Mouse (Mus musculus) forebrain, embryonic 10.5 days (tissue): ENCODE measurements at regions not wholly inside any gene's neighbourhood (a gene's known extent, or its start where the extent isn't known, plus 50 kb on each side); places are given as distances from the start of the nearest gene placed in this dataset.

Source experiments
- DNase-seq: peaks from one replicate; pipeline ENCODE4 v3.0.0-alpha.2; 2017; ENCODE audit warnings: low spot score; ENCODE audit errors: extremely low spot score
- H3K27ac ChIP-seq: fragments of 300-500 bp; sonication (generic); 2 replicates; pipeline ENCODE4 v1.5.1; 2016; ENCODE audit warnings: mild to moderate bottlenecking
- H3K27me3 ChIP-seq: fragments of 300-500 bp; sonication (generic); 2 replicates; pipeline ENCODE4 v1.6.1; 2016; ENCODE audit warnings: mild to moderate bottlenecking; ENCODE audit not compliant: poor library complexity, severe bottlenecking
- H3K36me3 ChIP-seq: fragments of 300-500 bp; sonication (generic); replicated peaks from 2 replicates; pipeline ENCODE4 v1.6.1; 2016; ENCODE audit warnings: mild to moderate bottlenecking, moderate library complexity
- H3K4me1 ChIP-seq: fragments of 300-500 bp; sonication (generic); 2 replicates; pipeline ENCODE4 v1.6.1; 2016
- H3K4me3 ChIP-seq: fragments of 300-500 bp; sonication (generic); 2 replicates; pipeline ENCODE4 v1.5.1; 2016; ENCODE audit warnings: mild to moderate bottlenecking, moderate library complexity
- H3K9me3 ChIP-seq: fragments of 300-500 bp; sonication (generic); 2 replicates; pipeline ENCODE4 v1.6.1; 2016; ENCODE audit warnings: mild to moderate bottlenecking, moderate library complexity
- WGBS: fragments of 180-500 bp; shearing (Covaris S2); methylation state at CpG from one replicate; pipeline ENCODE4 v1.1.7; 2016; 5-methylcytosine and 5-hydroxymethylcytosine counted together

DNA sequence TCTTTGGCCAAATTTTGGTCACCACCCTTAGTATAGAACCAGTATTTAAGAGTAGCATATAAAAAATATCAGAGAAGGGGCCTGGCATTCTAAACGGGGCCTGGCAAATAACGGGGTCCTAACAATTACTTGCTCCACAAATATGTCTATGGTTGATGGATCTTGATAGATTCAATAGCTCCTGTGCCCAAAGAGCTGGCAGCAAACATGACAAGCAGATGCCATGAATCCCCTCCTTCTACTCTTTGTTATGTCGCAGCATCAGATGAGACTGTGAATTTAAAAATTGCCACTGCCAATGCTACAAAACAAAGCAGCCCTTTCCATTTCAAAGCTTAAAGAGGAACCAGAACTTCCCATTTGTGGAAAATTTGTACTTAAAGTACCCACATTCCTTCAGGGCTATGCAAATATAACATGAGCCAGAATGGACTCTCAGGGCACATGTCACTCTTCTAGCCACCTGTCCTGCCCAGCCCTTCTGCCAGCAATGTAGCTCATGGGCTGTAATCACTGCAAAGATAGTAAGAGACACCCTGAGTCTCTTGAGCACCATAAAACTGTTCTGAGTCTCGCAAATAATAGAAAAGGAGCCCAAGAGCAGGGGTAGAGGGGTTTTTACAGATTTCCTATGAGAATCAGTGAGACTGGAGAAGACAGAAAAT, 342.4 kb upstream of the Kirrel3 start:
- Histone ChIP-seq H3K36me3 (no peaks in the 10 kb centered on the region), H3K27me3 (no peaks in the 10 kb centered on the region), H3K4me1 (no peaks in the 10 kb centered on the region), H3K4me3 (no peak overlapping the region), H3K27ac (no peak overlapping the region), H3K9me3 (no peaks in the 10 kb centered on the region)
- 93% methylated on average over 4 of the region's 4 CpGs for WGBS
- no peak for DNase-seq

DNA sequence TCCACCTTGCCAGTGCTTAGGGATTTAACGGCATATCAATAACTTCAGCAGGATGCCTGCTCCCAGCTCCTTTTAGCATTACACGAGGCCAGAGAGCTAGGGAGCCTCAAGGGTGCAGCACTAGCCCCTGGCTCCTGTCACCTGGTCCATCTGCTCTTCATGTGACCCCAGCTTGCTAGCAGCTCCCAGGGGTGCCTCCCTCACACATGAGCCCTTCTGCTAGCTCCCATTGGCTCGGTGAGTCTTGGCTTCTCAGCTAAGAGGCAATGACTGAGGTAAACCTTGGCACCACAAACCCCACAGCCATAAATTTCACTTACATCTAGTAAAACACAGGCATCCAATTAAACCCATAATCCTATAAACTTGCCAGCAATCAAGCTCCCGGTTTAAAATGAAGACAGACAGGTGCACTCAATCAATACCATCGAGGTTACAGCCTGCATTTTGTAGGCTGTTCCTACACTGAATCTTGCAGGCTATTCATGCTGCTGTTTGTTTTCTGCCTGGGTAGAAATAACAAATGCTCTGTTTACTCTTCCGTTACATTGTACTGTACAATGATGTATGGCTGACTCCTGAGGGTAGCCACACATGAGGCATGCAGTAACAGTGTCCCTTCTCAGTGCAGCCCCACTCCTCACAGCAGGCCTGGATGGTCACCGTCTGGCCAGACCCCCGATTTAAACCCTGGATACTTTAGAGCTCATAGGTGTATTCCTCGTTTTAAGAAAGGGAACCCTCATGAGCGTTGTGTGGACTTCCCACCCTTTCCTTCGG, 330.3 kb upstream of the Kirrel3 start:
- Histone ChIP-seq H3K9me3 (no peaks in the 10 kb centered on the region), H3K27ac (no peak overlapping the region; the same call in 1 of the 2 replicates), H3K4me1 (peaks cover 19% of the 10 kb centered on the region), H3K4me3 (no peak overlapping the region), H3K27me3 (no peaks in the 10 kb centered on the region), H3K36me3 (no peaks in the 10 kb centered on the region)
- DNase-seq = no peak
- WGBS = 70% methylated on average over 11 of the region's 11 CpGs

GRCm38 (mm10) chr9:34156581-34156980, 329.1 kb upstream of the Kirrel3 start:
- Histone ChIP-seq H3K36me3 (no peaks in the 10 kb centered on the region), H3K4me3 (no peak overlapping the region), H3K27me3 (no peaks in the 10 kb centered on the region), H3K9me3 (no peaks in the 10 kb centered on the region), H3K4me1 (peaks cover 19% of the 10 kb centered on the region), H3K27ac (no peak overlapping the region)
- WGBS = 73% methylated on average over 3 of the region's 3 CpGs
- DNase-seq = no peak

GRCm38 (mm10) chr9:34161119-34161518, 324.6 kb upstream of the Kirrel3 start:
- 81% methylated on average over 3 of the region's 3 CpGs for WGBS
- H3K4me3 ChIP-seq = no peak overlapping the region
- no peaks in the 10 kb centered on the region for H3K36me3 ChIP-seq
- peaks cover 6% of the 10 kb centered on the region for H3K4me1 ChIP-seq
- no peak overlapping the region for H3K27ac ChIP-seq
- DNase-seq = no peak
- H3K9me3 ChIP-seq = no peaks in the 10 kb centered on the region
- no peaks in the 10 kb centered on the region for H3K27me3 ChIP-seq

DNA sequence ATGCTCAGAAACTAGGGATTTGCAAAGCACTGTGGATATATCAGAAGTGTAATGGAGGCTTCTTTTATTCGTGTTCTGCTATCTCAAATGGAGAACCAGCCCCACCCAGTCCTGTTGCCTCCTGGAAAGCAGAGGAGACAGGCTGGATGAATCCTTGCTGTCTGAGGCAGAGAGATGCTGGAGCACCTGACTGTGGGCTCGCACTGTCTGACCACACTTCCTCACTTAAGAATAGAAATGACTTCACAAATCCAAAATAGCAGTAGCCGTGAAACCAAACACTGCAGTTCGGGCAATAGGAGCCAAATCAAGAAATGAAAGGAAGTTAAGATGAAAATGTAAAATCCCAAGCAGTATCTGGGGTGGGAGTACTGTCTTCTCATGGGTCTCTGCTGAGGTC, 299.4 kb upstream of the Kirrel3 start:
- Histone ChIP-seq H3K9me3 (no peaks in the 10 kb centered on the region), H3K27me3 (no peaks in the 10 kb centered on the region; the same call in 1 of the 2 replicates), H3K36me3 (no peaks in the 10 kb centered on the region), H3K27ac (no peak overlapping the region), H3K4me1 (no peaks in the 10 kb centered on the region), H3K4me3 (no peak overlapping the region)
- no peak for DNase-seq
- 87% methylated on average over 4 of the region's 4 CpGs for WGBS

- H3K4me3 ChIP-seq = no peak overlapping the region
- no peak for DNase-seq
- H3K9me3 ChIP-seq = no peaks in the 10 kb centered on the region
- 0 out of 2 replicates have a peak, but pooled peaks cover 3% of the 10 kb centered on the region for H3K4me1 ChIP-seq
- H3K27ac ChIP-seq = no peak overlapping the region
- H3K36me3 ChIP-seq = no peaks in the 10 kb centered on the region
- no peaks in the 10 kb centered on the region for H3K27me3 ChIP-seq
These were observed 293.2 kb upstream of the Kirrel3 start for GRCm38 (mm10) chr9:34192542-34192941.

DNA sequence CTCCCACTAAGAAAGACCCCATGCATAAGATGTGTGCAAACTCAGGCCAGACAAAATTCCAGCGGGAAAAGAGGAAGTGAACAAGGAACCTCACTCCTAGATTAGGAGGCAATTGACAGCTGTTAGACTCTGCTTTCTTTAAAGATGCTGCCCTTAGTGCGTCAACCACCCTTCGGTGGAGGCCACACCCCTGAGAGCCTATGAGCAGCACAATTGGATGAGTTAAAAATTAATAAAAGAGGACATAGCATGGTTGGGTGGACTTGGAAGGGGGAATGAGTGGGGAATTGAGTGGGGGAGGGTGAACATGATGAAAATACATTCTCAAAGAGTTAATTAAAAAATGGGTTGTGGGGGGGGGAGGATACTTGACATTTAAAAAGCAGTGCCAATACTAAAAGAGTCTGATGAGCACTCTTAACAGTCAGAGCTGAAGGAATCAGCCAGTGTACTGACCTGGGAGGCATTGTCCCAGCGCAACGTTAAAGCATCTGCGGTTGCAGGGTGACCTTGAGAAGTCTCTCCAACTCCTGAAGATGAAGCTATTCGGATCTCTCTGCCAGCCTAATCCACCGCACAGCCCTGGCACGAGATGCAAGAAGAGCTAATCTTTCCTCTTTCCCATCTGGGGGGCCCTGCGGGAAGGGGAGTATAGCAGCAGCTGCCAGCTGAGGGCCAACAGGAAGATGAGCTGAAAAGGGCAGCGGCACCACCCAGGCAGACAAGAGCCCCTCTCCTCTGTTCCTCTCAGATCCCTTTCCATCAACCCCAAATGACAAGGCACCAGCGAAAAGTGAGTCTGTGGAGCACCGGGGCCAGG, 283.4 kb upstream of the Kirrel3 start:
- WGBS = 40% methylated on average over 13 of the region's 13 CpGs
- H3K36me3 ChIP-seq = no peaks in the 10 kb centered on the region
- H3K27ac ChIP-seq = peak overlapping the region; percentile 61; the same call in 1 of the 2 replicates
- no peaks in the 10 kb centered on the region for H3K9me3 ChIP-seq
- H3K4me3 ChIP-seq = peak overlapping the region; percentile 33
- peaks cover 54% of the 10 kb centered on the region for H3K27me3 ChIP-seq
- peaks cover 34% of the 10 kb centered on the region for H3K4me1 ChIP-seq
- DNase-seq = no peak

DNA sequence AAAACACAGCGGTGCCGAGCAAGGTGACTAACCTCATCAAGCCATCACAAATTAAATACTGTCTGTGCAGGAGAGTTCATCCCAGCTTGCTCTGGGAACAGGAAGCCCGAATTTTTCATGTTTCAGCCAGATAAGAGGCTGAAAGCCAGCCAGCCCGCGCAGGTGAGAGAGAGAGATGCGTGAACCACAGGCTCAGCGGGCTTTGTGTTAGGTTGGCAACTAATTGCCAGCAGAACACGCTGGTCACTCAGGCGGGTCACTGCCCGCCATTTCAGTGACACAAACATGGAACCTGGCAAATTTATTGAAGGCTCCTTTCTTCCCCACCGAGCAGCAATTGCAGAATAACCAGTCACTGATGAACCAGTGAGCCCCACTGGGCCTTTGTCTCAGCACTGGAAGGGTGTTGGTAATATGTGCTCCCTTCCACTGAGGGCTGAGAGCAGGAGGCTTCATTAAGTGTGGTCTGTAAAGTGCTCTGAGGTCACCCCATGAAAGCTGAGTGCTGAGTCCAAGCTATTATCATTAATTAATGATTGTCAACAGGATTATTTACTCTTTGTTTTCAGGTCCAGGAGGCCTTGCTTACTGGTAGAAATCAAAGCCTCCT, 282.6 kb upstream of the Kirrel3 start:
- DNase-seq = no peak
- Histone ChIP-seq H3K36me3 (no peaks in the 10 kb centered on the region), H3K4me3 (peak overlapping the region; percentile 33), H3K27me3 (peaks cover 61% of the 10 kb centered on the region), H3K4me1 (peaks cover 34% of the 10 kb centered on the region), H3K27ac (peak overlapping the region; percentile 61; the same call in 1 of the 2 replicates), H3K9me3 (no peaks in the 10 kb centered on the region)
- 25% methylated on average over 11 of the region's 11 CpGs for WGBS

GRCm38 (mm10) chr9:34203624-34204365, 281.9 kb upstream of the Kirrel3 start:
- peaks cover 66% of the 10 kb centered on the region for H3K27me3 ChIP-seq
- 0 out of 2 replicates have a peak overlapping the region, but pooled peaks have one; percentile 61 for H3K27ac ChIP-seq
- H3K9me3 ChIP-seq = no peaks in the 10 kb centered on the region
- 13% methylated on average over 7 of the region's 7 CpGs for WGBS
- no peaks in the 10 kb centered on the region for H3K36me3 ChIP-seq
- H3K4me1 ChIP-seq = peaks cover 34% of the 10 kb centered on the region
- H3K4me3 ChIP-seq = no peak overlapping the region
- DNase-seq = no peak

DNA sequence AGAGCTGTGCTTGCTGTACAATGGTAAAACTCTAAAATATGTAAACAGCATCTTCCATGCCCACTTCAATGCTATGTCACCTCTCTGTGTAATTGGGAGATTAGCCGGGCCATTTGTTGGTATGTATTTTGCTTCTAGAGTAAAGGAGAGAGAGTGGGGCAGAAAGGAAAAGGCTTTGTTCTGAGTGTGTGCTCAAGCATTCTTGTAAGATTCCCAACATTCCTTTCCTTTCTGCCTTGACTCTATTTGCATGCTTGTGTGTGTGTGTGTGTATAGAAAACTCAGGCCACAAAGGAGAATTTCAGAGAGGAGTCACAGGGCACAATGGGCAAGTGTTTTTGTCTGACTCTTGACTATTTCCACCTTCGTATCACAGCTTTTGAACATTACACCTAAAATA, 281.2 kb upstream of the Kirrel3 start:
- Histone ChIP-seq H3K27me3 (peaks cover 66% of the 10 kb centered on the region), H3K9me3 (no peaks in the 10 kb centered on the region), H3K4me3 (no peak overlapping the region), H3K4me1 (peaks cover 34% of the 10 kb centered on the region), H3K36me3 (no peaks in the 10 kb centered on the region), H3K27ac (no peak overlapping the region)
- DNase-seq = no peak
- WGBS = 13% methylated on average over 2 of the region's 2 CpGs

DNA sequence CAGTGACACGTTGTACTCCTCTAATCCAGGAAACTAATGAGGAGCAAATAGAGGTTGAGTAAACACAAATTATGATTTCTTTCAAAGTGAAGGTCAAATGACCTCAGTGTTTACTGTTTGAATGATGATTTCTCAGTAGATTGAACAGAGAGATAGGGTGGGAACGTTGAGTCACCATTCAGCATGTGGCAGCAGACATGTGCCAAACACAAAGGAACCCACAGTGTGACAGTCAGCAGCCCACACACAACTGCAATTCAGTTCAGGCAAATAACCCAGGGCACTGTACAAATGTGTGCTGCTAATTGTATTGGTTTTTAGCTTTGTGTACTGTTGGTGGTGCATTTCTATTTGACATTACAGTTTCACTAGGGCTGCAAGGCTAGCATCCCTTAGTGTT, 254.1 kb upstream of the Kirrel3 start:
- H3K9me3 ChIP-seq = no peaks in the 10 kb centered on the region
- no peaks in the 10 kb centered on the region for H3K36me3 ChIP-seq
- no peak overlapping the region for H3K27ac ChIP-seq
- H3K27me3 ChIP-seq = no peaks in the 10 kb centered on the region
- no peaks in the 10 kb centered on the region for H3K4me1 ChIP-seq
- WGBS = 66% methylated on average over 2 of the region's 2 CpGs
- no peak overlapping the region for H3K4me3 ChIP-seq
- DNase-seq = no peak

- no peak for DNase-seq
- Histone ChIP-seq H3K27me3 (no peaks in the 10 kb centered on the region), H3K9me3 (no peaks in the 10 kb centered on the region), H3K4me3 (no peak overlapping the region), H3K36me3 (no peaks in the 10 kb centered on the region), H3K4me1 (peaks cover 14% of the 10 kb centered on the region), H3K27ac (no peak overlapping the region)
These were observed 251.0 kb upstream of the Kirrel3 start for GRCm38 (mm10) chr9:34234734-34235133.
